Mouse (Mus musculus) bone marrow macrophage, adult 2 months (primary cell): ENCODE results near the gene Farp1.

Experiments
- CTCF ChIP-seq: IDR thresholded peaks from 2 replicates; pipeline ENCODE4 v1.5.1; 2012; ENCODE audit warnings: low read depth, mild to moderate bottlenecking, low read length, moderate library complexity
- POLR2A ChIP-seq: IDR thresholded peaks from 2 replicates; pipeline ENCODE4 v1.6.1; 2012; ENCODE audit warnings: mild to moderate bottlenecking, low read depth, low read length, borderline replicate concordance

DNA sequence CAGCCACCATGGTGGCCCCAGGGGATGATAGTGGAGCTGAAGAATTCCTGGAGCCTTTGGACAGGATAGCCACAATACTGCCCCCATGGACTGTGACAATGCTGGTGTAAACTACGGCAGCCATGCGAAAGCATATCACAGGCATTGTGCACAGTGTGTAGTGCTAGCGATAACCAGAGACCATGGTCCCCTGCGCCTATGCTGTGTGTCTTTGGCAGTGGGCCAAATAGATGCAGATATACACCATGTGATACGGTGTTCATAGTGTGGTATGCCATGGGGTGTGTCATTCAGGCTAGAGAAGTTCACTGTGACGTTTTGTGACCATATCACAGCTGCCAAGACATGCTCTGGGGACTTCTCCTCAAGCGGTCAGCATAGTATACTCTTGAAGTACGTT, 164.8 kb downstream of the Farp1 start:
- TF ChIP-seq CTCF (no peak), POLR2A (no peak)
